Mouse (Mus musculus) liver, embryonic 14.5 days (tissue): ENCODE results near the gene Maml2.

Source experiments
- CTCF ChIP-seq: IDR thresholded peaks from 2 replicates; pipeline ENCODE4 v1.5.1; 2016; ENCODE audit warnings: antibody characterized with exemption, low read depth, control low read depth
- EP300 ChIP-seq: IDR thresholded peaks from 2 replicates; pipeline ENCODE4 v1.6.1; 2016; ENCODE audit warnings: antibody characterized with exemption, low read depth

DNA sequence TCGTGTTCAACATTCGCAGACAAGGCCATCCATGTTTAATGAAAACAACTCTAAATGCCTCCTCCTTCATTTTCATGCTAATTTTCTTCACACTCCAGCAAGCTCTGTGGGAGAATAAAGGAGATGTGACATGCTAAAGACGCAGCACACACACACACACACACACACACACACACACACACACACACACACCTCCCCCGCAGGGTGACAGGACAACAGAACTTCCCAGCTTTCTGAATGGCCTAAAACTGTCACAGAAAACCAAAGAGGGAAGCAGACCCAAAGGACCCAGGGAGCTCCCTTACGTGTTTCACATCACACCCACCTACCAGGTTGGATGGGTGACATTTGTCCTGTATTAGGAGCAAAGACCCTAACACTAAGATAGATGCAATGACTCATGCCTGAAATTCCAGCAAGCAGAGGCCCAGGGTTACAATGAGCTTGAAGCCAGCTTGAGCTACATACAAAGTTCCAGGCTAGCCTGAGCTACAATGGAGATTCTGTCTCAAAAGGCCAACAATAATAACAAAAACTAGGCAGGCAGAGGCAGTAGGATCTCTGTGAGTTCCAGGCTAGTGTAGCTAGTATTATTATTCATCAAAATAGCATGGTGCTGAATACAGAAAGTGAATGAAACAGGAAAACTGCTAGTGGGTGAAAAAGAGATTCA is 5.5 kb downstream of the Maml2 start:
- no peak for TF ChIP-seq CTCF
- no peak for TF ChIP-seq EP300
